Comparison of ENCODE assay signal across 15 mouse cellular contexts in the genomic region with DNA sequence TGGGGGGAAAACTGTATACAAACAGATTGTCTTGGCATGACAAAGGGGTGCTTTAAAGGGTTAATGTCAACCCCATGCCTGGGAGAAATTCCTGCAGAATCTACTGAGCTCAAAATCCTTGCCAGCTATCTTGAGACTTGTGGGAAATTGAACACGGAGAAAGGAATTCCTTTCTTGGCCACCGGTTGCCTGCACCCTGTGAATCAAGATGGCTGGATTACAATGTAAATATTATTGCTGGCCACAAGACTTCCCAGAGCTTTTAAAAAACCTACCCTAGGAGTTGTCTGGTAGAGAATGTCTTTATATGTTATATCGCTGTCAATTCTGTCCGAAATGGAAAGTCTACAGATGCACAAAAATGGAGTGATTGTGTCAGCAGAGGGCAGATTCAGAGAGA. TPM values are rescaled to one million over a fixed set of nuclear protein-coding genes. Genes with fewer than 3 reads are reported as not detected.
DNase-seq lines count a peak whose midpoint lies in the region; ATAC-seq lines count a peak whose summit lies in the region.
"Had no signal": no experiment of that assay in that cellular context is flagged by ENCODE, and none has a peak within 500 bp of the region (broad histone marks: within the 10 kb centered on the region; RNA-seq: fewer than 3 reads in every experiment).

No protein-coding gene starts in this region.

- ATAC-seq in heart, embryonic 16.5 days (replicated peaks; ENCODE audit: extremely low read depth, insufficient read depth, low FRiP score): peak; percentile 60; the same call in 1 of the 2 replicates
- ATAC-seq in midbrain, embryonic 14.5 days (ENCODE audit: low FRiP score, low TSS enrichment): no peak
- no peak for ATAC-seq in midbrain, embryonic 11.5 days (ENCODE audit: low FRiP score)
- ATAC-seq in embryonic facial prominence, embryonic 13.5 days (ENCODE audit: insufficient number of reproducible peaks, insufficient read depth, low FRiP score, low TSS enrichment, low read depth): no peak
- ATAC-seq in neural tube, embryonic 15.5 days (ENCODE audit: low FRiP score): no peak
- ATAC-seq: liver, embryonic 12.5 days had no signal

- WGBS in heart, embryonic 16.5 days: 50% methylated on average over 4 of the region's 4 CpGs
- 52% methylated on average over 4 of the region's 4 CpGs for WGBS in midbrain, embryonic 14.5 days
- WGBS in midbrain, embryonic 11.5 days: 60% methylated on average over 4 of the region's 4 CpGs
- 32% methylated on average over 4 of the region's 4 CpGs for WGBS in embryonic facial prominence, embryonic 13.5 days
- WGBS in neural tube, embryonic 15.5 days: 64% methylated on average over 4 of the region's 4 CpGs

- H3K27me3 ChIP-seq in heart, embryonic 16.5 days (ENCODE audit: control insufficient read depth, insufficient read depth, low read length): no peaks in the 10 kb centered on the region
- H3K27me3 ChIP-seq in midbrain, embryonic 14.5 days (ENCODE audit: control insufficient read depth, insufficient read depth, low read length): no peaks in the 10 kb centered on the region
- H3K27me3 ChIP-seq in midbrain, embryonic 11.5 days (ENCODE audit: control insufficient read depth, insufficient read depth, low read length): no peaks in the 10 kb centered on the region
- H3K27me3 ChIP-seq in embryonic facial prominence, embryonic 13.5 days: no peaks in the 10 kb centered on the region
- no peaks in the 10 kb centered on the region for H3K27me3 ChIP-seq in neural tube, embryonic 15.5 days (replicated peaks)
- H3K27me3 ChIP-seq: liver, embryonic 12.5 days; midbrain, embryonic 15.5 days had no signal

- DNase-seq in heart, adult 8-10 months (ENCODE audit: low spot score): no peak
- DNase-seq in midbrain, embryonic 14.5 days: peak; percentile 19
- no peak for DNase-seq in midbrain, embryonic 11.5 days (ENCODE audit: low spot score, missing footprints)
- no peak for DNase-seq in layer of hippocampus, postnatal 14 days (ENCODE audit: low spot score in 2 of 2)
- DNase-seq: adrenal gland, postnatal 14 days; thymus, adult 18-20 months had no signal

- no peak overlapping the region for H3K4me2 ChIP-seq in heart, embryonic 16.5 days (ENCODE audit: low read depth, low read length)
- H3K4me2 ChIP-seq in midbrain, embryonic 14.5 days (ENCODE audit: low read length): no peak overlapping the region
- H3K4me2 ChIP-seq in midbrain, embryonic 11.5 days: no peak overlapping the region
- no peak overlapping the region for H3K4me2 ChIP-seq in embryonic facial prominence, embryonic 13.5 days
- no peak overlapping the region for H3K4me2 ChIP-seq in neural tube, embryonic 15.5 days
- H3K4me2 ChIP-seq: liver, embryonic 12.5 days; midbrain, embryonic 15.5 days had no signal

- no peak overlapping the region; the same call in 1 of the 2 replicates for H3K27ac ChIP-seq in heart, embryonic 16.5 days (ENCODE audit: low read length)
- H3K27ac ChIP-seq in midbrain, embryonic 14.5 days (replicated peaks; ENCODE audit: low read depth, low read length): no peak overlapping the region; the same call in 1 of the 2 replicates
- no peak overlapping the region for H3K27ac ChIP-seq in midbrain, embryonic 11.5 days (ENCODE audit: low read depth, low read length)
- peak overlapping the region; percentile 51 for H3K27ac ChIP-seq in embryonic facial prominence, embryonic 13.5 days
- H3K27ac ChIP-seq in neural tube, embryonic 15.5 days (replicated peaks): peak overlapping the region; percentile 45; the same call in 1 of the 2 replicates
- H3K27ac ChIP-seq: liver, embryonic 12.5 days; midbrain, embryonic 15.5 days had no signal

- H3K4me3 ChIP-seq in heart, embryonic 16.5 days (ENCODE audit: low read length): no peak overlapping the region
- no peak overlapping the region for H3K4me3 ChIP-seq in midbrain, embryonic 14.5 days (replicated peaks; ENCODE audit: low read depth, low read length)
- H3K4me3 ChIP-seq in midbrain, embryonic 11.5 days (ENCODE audit: low read depth, low read length): no peak overlapping the region
- no peak overlapping the region for H3K4me3 ChIP-seq in embryonic facial prominence, embryonic 13.5 days
- no peak overlapping the region for H3K4me3 ChIP-seq in neural tube, embryonic 15.5 days (replicated peaks)
- H3K4me3 ChIP-seq: liver, embryonic 12.5 days; midbrain, embryonic 15.5 days had no signal

- no peaks in the 10 kb centered on the region for H3K4me1 ChIP-seq in heart, embryonic 16.5 days (ENCODE audit: control insufficient read depth, insufficient read depth, low read length)
- peaks cover 17% of the 10 kb centered on the region for H3K4me1 ChIP-seq in midbrain, embryonic 14.5 days (ENCODE audit: control insufficient read depth, insufficient read depth, low read length)
- no peaks in the 10 kb centered on the region for H3K4me1 ChIP-seq in midbrain, embryonic 11.5 days (ENCODE audit: control insufficient read depth, insufficient read depth, low read length)
- H3K4me1 ChIP-seq in embryonic facial prominence, embryonic 13.5 days: peaks cover 13% of the 10 kb centered on the region
- H3K4me1 ChIP-seq in neural tube, embryonic 15.5 days: peaks cover 7% of the 10 kb centered on the region; the same call in 1 of the 2 replicates
- H3K4me1 ChIP-seq: liver, embryonic 12.5 days had no signal

- H3K9ac ChIP-seq in heart, embryonic 16.5 days (ENCODE audit: low read length): no peak overlapping the region
- H3K9ac ChIP-seq in midbrain, embryonic 14.5 days (replicated peaks; ENCODE audit: low read length): no peak overlapping the region
- no peak overlapping the region for H3K9ac ChIP-seq in midbrain, embryonic 11.5 days (ENCODE audit: low read length)
- no peak overlapping the region for H3K9ac ChIP-seq in embryonic facial prominence, embryonic 13.5 days
- H3K9ac ChIP-seq in neural tube, embryonic 15.5 days (replicated peaks): no peak overlapping the region
- H3K9ac ChIP-seq: liver, embryonic 12.5 days; midbrain, embryonic 15.5 days had no signal

- no peaks in the 10 kb centered on the region for H3K36me3 ChIP-seq in heart, embryonic 16.5 days (ENCODE audit: control insufficient read depth, insufficient read depth)
- no peaks in the 10 kb centered on the region for H3K36me3 ChIP-seq in midbrain, embryonic 14.5 days (ENCODE audit: control insufficient read depth, insufficient read depth, low read length)
- no peaks in the 10 kb centered on the region for H3K36me3 ChIP-seq in midbrain, embryonic 11.5 days (ENCODE audit: control insufficient read depth, insufficient read depth, low read length)
- no peaks in the 10 kb centered on the region for H3K36me3 ChIP-seq in embryonic facial prominence, embryonic 13.5 days
- H3K36me3 ChIP-seq in neural tube, embryonic 15.5 days: no peaks in the 10 kb centered on the region
- H3K36me3 ChIP-seq: liver, embryonic 12.5 days; midbrain, embryonic 15.5 days had no signal

- H3K9me3 ChIP-seq in heart, embryonic 16.5 days (replicated peaks; ENCODE audit: control insufficient read depth, low read length): no peaks in the 10 kb centered on the region
- H3K9me3 ChIP-seq in midbrain, embryonic 14.5 days (ENCODE audit: control insufficient read depth, low read length): no peaks in the 10 kb centered on the region
- no peaks in the 10 kb centered on the region for H3K9me3 ChIP-seq in midbrain, embryonic 11.5 days (ENCODE audit: control insufficient read depth, low read length)
- no peaks in the 10 kb centered on the region for H3K9me3 ChIP-seq in embryonic facial prominence, embryonic 13.5 days
- H3K9me3 ChIP-seq in neural tube, embryonic 15.5 days (replicated peaks): no peaks in the 10 kb centered on the region
- H3K9me3 ChIP-seq: liver, embryonic 12.5 days; midbrain, embryonic 15.5 days had no signal

RNA-seq across cellular contexts. Expression of a gene that starts 28.4 kb away (rescaled TPM):
- polyA plus RNA-seq in heart, embryonic 16.5 days (2015; fragmentation: Nextera tagmentation; extraction: Ambion mirVana): 5.4 and 10.9 TPM in 2 replicates
- 1 to 10 TPM; 2.4 to 4.7 (median 3.6) TPM for total RNA-seq in heart, adult 8-10 months (2022)
- 278 and 323 TPM in 2 replicates for polyA plus RNA-seq in midbrain, embryonic 14.5 days (2014; fragmentation: Nextera tagmentation; extraction: Ambion mirVana)
- 63.2 and 66.7 TPM in 2 replicates for polyA plus RNA-seq in midbrain, embryonic 11.5 days (2014; fragmentation: Nextera tagmentation; extraction: Ambion mirVana)
- polyA plus RNA-seq in embryonic facial prominence, embryonic 13.5 days (2015; fragmentation: Nextera tagmentation; extraction: Ambion mirVana): 56.1 and 60.0 TPM in 2 replicates
- polyA plus RNA-seq in neural tube, embryonic 15.5 days (2015; fragmentation: Nextera tagmentation; extraction: Ambion mirVana): 189 and 232 TPM in 2 replicates
- total RNA-seq in layer of hippocampus, postnatal 14 days (2021): 100 to 1,000 TPM; 580 to 665 TPM

RNA-seq across cellular contexts. Expression of a gene that starts 32.0 kb away (rescaled TPM):
- polyA plus RNA-seq in heart, embryonic 16.5 days (2015; fragmentation: Nextera tagmentation; extraction: Ambion mirVana): 0.09 TPM in 1 of 2 replicates, not detected in the other
- total RNA-seq in heart, adult 8-10 months (2022): not detected
- polyA plus RNA-seq in midbrain, embryonic 14.5 days (2014; fragmentation: Nextera tagmentation; extraction: Ambion mirVana): not detected in 2 replicates
- not detected in 2 replicates for polyA plus RNA-seq in midbrain, embryonic 11.5 days (2014; fragmentation: Nextera tagmentation; extraction: Ambion mirVana)
- polyA plus RNA-seq in embryonic facial prominence, embryonic 13.5 days (2015; fragmentation: Nextera tagmentation; extraction: Ambion mirVana): not detected in 2 replicates
- 0.08 TPM in 1 of 2 replicates, not detected in the other for polyA plus RNA-seq in neural tube, embryonic 15.5 days (2015; fragmentation: Nextera tagmentation; extraction: Ambion mirVana)
- not detected for total RNA-seq in layer of hippocampus, postnatal 14 days (2021)
- total RNA-seq: adrenal gland, postnatal 14 days; left cerebral cortex, adult 18-20 months had no signal
- polyA plus RNA-seq: frontal cortex, adult 2 months; intestine, embryonic 14.5 days; large intestine, adult 2 months; liver, embryonic 12.5 days had no signal

Comparison
In these comparisons a context has a peak if more than half of its experiments do, and no peak if none do; other contexts are left out.
1. H3K27ac ChIP-seq: peak in embryonic facial prominence, embryonic 13.5 days (single experiment) and neural tube, embryonic 15.5 days (single experiment); none in heart, embryonic 16.5 days (single experiment), midbrain, embryonic 14.5 days (single experiment) and midbrain, embryonic 11.5 days (single experiment).